Mouse (Mus musculus): ENCODE measurements around the gene Cdh4.

- no peak for TF ChIP-seq POLR2A (IDR thresholded peaks at IDR 0.05; ENCODE audit: low read depth, low read length)
- no peak for TF ChIP-seq CTCF (IDR thresholded peaks at IDR 0.05; ENCODE audit: borderline replicate concordance, insufficient read depth, low read length)
Measured at GRCm38 (mm10) chr2:179630720-179631119, 188.5 kb downstream of the Cdh4 start.

Measured in embryonic fibroblast, embryonic 13.5 days (primary cell).